Mouse (Mus musculus) embryonic facial prominence, embryonic 11.5 days (tissue): ENCODE results near the gene Slc7a5. TPM values are rescaled to one million over a fixed set of nuclear protein-coding genes. Genes with fewer than 3 reads are reported as not detected.
A peak's percentile ranks its signal among the peaks of the same experiment; 100 is the strongest.

Source experiments
- ATAC-seq: fragments of 200-750 bp; cut with Nextera tagmentation; replicated peaks from 2 replicates; pipeline ENCODE4 v1.8.0; 2017; ENCODE audit warnings: low read depth; ENCODE audit not compliant: insufficient number of reproducible peaks, low FRiP score, low TSS enrichment
- DNase-seq: peaks from one replicate; pipeline ENCODE4 v3.0.0-alpha.2; 2015; ENCODE audit warnings: low spot score
- H3K27ac ChIP-seq: fragments of 300-500 bp; sonication (generic); replicated peaks from 2 replicates; pipeline ENCODE4 v1.5.1; 2014; ENCODE audit warnings: mild to moderate bottlenecking, low read depth, low read length, control low read depth
- H3K27me3 ChIP-seq: fragments of 300-500 bp; sonication (generic); 2 replicates; pipeline ENCODE4 v1.6.1; 2014; ENCODE audit warnings: mild to moderate bottlenecking, low read length, moderate library complexity, mixed read lengths; ENCODE audit not compliant: control insufficient read depth, insufficient read depth
- H3K36me3 ChIP-seq: fragments of 300-500 bp; sonication (generic); replicated peaks from 2 replicates; pipeline ENCODE4 v1.6.1; 2014; ENCODE audit warnings: low read depth, mild to moderate bottlenecking, low read length, moderate library complexity, mixed read lengths; ENCODE audit not compliant: control insufficient read depth, insufficient read depth
- H3K4me1 ChIP-seq: fragments of 300-500 bp; sonication (generic); 2 replicates; pipeline ENCODE4 v1.6.1; 2014; ENCODE audit warnings: low read length, mixed read lengths; ENCODE audit not compliant: control insufficient read depth, insufficient read depth
- H3K4me2 ChIP-seq: fragments of 300-500 bp; sonication (generic); 2 replicates; pipeline ENCODE4 v1.6.1; 2014; ENCODE audit warnings: low read depth, mild to moderate bottlenecking, control low read depth, low read length, moderate library complexity
- H3K4me3 ChIP-seq: fragments of 300-500 bp; sonication (generic); 2 replicates; pipeline ENCODE4 v1.5.1; 2014; ENCODE audit warnings: low read depth, low read length, control low read depth
- H3K9ac ChIP-seq: fragments of 300-500 bp; sonication (generic); replicated peaks from 2 replicates; pipeline ENCODE4 v1.6.1; 2014; ENCODE audit warnings: mild to moderate bottlenecking, control low read depth, low read length
- H3K9me3 ChIP-seq: fragments of 300-500 bp; sonication (generic); replicated peaks from 2 replicates; pipeline ENCODE4 v1.6.1; 2016; ENCODE audit warnings: mild to moderate bottlenecking, low read length, inconsistent platforms, mixed read lengths; ENCODE audit not compliant: control insufficient read depth
- WGBS: fragments of 180-500 bp; shearing (Covaris S2); extraction: QIAGEN DNeasy Blood & Tissue Kit; methylation state at CpG from one replicate; pipeline ENCODE4 v1.1.7; 2014; 5-methylcytosine and 5-hydroxymethylcytosine counted together
- polyA plus RNA-seq: library from polyadenylated mRNA; unstranded; fragments of >200 nt; fragmentation: Nextera tagmentation; extraction: Ambion mirVana; gene quantifications from 2 replicates; pipeline ENCODE4 v1.2.1, GENCODE M21; 2014

Slc7a5 gene
- polyA plus RNA-seq, 1 experiment from 2014 or later: 17.7 TPM

- Histone ChIP-seq H3K27me3 (no peaks in the 10 kb centered on the region), H3K9me3 (no peaks in the 10 kb centered on the region), H3K36me3 (no peaks in the 10 kb centered on the region), H3K4me2 (no peak overlapping the region), H3K4me1 (no peaks in the 10 kb centered on the region), H3K4me3 (no peak overlapping the region), H3K9ac (no peak overlapping the region), H3K27ac (no peak overlapping the region)
- WGBS: 30% methylated on average over 2 of the region's 2 CpGs
- ATAC-seq (no peak), DNase-seq (no peak)
Observed at GRCm38 (mm10) chr8:121857747-121858146, 49.7 kb downstream of the Slc7a5 start.

GRCm38 (mm10) chr8:121857331-121857730, 50.2 kb downstream of the Slc7a5 start:
- 55% methylated on average over 9 of the region's 9 CpGs for WGBS
- Histone ChIP-seq H3K4me1 (no peaks in the 10 kb centered on the region), H3K27ac (no peak overlapping the region)

DNA sequence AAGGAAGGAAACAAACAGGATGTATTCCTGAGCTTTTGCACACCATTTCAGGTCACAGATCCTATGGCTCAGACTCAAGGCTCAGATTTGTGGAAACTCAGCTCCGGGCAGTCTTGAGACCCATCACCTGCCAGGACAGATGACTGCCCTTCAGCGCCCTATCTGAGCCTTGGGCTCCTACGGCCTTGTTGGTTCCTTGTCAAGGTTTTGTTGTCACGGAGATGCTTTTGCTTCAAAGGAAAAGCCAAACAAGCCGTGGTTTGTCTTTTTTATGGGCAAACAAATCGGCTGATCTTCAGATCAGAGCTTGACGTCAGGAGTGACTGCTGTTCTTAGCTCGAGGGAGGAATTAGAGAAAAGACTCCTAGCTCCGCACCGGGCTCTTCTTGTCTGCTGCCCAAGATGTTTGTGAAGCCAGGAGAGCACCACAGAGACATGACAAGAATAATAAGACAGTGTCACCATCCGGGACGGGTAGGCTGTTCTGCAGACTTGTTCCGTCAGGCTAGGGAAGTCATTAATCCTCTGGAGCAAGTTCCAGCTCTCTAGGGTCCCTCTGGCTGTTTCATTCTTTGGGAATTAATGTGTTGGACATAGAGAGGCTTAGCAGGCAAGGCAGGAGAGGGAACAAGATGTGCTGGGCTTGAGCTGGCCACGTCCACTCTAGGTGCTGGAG, 51.3 kb downstream of the Slc7a5 start:
- Histone ChIP-seq H3K9me3 (no peaks in the 10 kb centered on the region), H3K4me1 (no peaks in the 10 kb centered on the region), H3K27me3 (no peaks in the 10 kb centered on the region), H3K36me3 (no peaks in the 10 kb centered on the region), H3K4me3 (no peak overlapping the region), H3K27ac (no peak overlapping the region), H3K9ac (no peak overlapping the region), H3K4me2 (no peak overlapping the region)
- WGBS: 85% methylated on average over 14 of the region's 14 CpGs
- no peak for ATAC-seq
- no peak for DNase-seq

More at GRCm38 (mm10) chr8:121857331-121857730, 50.2 kb downstream of the Slc7a5 start:
- ATAC-seq: no peak
- H3K9ac ChIP-seq: no peak overlapping the region
- no peak for DNase-seq
- H3K4me3 ChIP-seq: no peak overlapping the region
- H3K36me3 ChIP-seq: no peaks in the 10 kb centered on the region
- no peaks in the 10 kb centered on the region for H3K27me3 ChIP-seq
- no peak overlapping the region for H3K4me2 ChIP-seq
- H3K9me3 ChIP-seq: no peaks in the 10 kb centered on the region

- Histone ChIP-seq H3K4me1 (no peaks in the 10 kb centered on the region), H3K9ac (no peak overlapping the region), H3K4me3 (no peak overlapping the region), H3K27ac (no peak overlapping the region), H3K27me3 (no peaks in the 10 kb centered on the region), H3K9me3 (no peaks in the 10 kb centered on the region), H3K36me3 (no peaks in the 10 kb centered on the region), H3K4me2 (no peak overlapping the region)
- no peak for ATAC-seq
- no peak for DNase-seq
- WGBS: 85% methylated on average over 2 of the region's 2 CpGs
Observed at GRCm38 (mm10) chr8:121853586-121853985, 53.9 kb downstream of the Slc7a5 start.

DNA sequence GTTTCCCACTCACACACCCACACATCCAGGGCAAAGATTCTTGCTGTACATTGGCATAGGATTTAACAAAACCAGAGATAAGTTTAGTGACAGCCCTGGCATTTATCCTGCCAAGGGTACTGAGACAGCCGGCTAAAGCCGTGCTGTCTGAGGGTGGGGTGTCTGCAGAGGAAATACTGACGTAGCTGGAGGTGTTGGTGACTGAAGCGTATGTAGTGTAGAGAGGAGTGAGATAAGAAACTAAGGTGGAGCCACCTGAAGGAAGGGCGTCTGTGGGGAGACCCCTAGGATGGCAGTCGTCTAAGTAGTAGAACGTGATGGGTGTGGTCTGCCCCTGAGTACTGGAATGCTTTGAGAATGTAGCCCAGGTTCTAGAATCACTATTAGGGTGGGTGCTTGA, 55.0 kb downstream of the Slc7a5 start:
- Histone ChIP-seq H3K4me2 (no peak overlapping the region), H3K4me3 (no peak overlapping the region), H3K4me1 (no peaks in the 10 kb centered on the region), H3K9me3 (no peaks in the 10 kb centered on the region), H3K9ac (no peak overlapping the region), H3K36me3 (no peaks in the 10 kb centered on the region), H3K27ac (no peak overlapping the region), H3K27me3 (no peaks in the 10 kb centered on the region)
- WGBS: 61% methylated on average over 7 of the region's 7 CpGs
- DNase-seq (no peak), ATAC-seq (no peak)

- DNase-seq (no peak), ATAC-seq (no peak)
- H3K9me3 ChIP-seq: no peaks in the 10 kb centered on the region
- no peak overlapping the region for H3K4me2 ChIP-seq
- H3K4me3 ChIP-seq: no peak overlapping the region
- no peak overlapping the region for H3K27ac ChIP-seq
- H3K9ac ChIP-seq: no peak overlapping the region
- no peaks in the 10 kb centered on the region for H3K27me3 ChIP-seq
- WGBS: 45% methylated on average over 7 of the region's 7 CpGs
- no peaks in the 10 kb centered on the region for H3K4me1 ChIP-seq
- H3K36me3 ChIP-seq: no peaks in the 10 kb centered on the region
Observed at GRCm38 (mm10) chr8:121851716-121852115, 55.8 kb downstream of the Slc7a5 start.

DNA sequence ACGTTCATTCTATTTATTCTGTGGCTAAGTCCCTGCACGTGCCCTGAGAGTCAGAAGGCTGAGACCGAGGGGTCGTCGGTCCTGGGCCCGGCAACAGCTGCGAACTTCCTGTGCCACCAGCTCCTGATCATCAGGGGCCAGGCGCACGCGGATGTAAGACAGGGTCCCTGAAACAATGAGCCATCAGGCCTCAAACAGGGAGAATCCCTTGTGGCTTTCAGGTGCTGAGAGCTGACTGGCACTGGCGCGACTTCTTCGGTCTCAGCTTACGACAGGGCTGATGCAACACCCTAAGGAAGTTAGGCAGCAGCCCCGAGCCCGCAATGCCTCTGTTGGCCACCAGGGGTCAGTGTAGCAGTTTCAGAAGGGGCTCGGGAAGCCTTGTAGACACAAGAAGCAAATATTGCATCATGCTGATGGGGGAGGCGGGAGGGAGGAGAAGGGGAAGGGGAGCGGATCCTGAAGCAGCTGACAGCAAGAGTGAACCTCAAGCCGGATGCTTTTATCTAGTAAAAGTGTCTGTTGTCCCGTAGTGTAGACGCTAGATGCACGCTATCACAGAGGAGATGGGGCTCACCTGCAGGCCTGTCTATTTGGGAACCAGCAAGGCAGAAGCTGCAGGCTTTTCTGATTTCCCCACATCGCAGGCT, 56.5 kb downstream of the Slc7a5 start:
- Histone ChIP-seq H3K9me3 (no peaks in the 10 kb centered on the region), H3K36me3 (no peaks in the 10 kb centered on the region), H3K27ac (no peak overlapping the region), H3K4me1 (no peaks in the 10 kb centered on the region), H3K4me2 (peak overlapping the region; percentile 46), H3K27me3 (no peaks in the 10 kb centered on the region), H3K9ac (peak overlapping the region; percentile 55), H3K4me3 (peak overlapping the region; percentile 21)
- peak; percentile 99 for DNase-seq
- ATAC-seq: peak; percentile 86
- WGBS: 3% methylated on average over 24 of the region's 24 CpGs

GRCm38 (mm10) chr8:121850436-121850820, 57.1 kb downstream of the Slc7a5 start:
- peak overlapping the region; percentile 55 for H3K9ac ChIP-seq
- DNase-seq: no peak
- H3K36me3 ChIP-seq: no peaks in the 10 kb centered on the region
- no peak for ATAC-seq
- H3K4me2 ChIP-seq: peak overlapping the region; percentile 46
- no peaks in the 10 kb centered on the region for H3K4me1 ChIP-seq
- H3K9me3 ChIP-seq: no peaks in the 10 kb centered on the region
- H3K27ac ChIP-seq: no peak overlapping the region
- 38% methylated on average over 12 of the region's 12 CpGs for WGBS
- no peak overlapping the region for H3K4me3 ChIP-seq
- H3K27me3 ChIP-seq: no peaks in the 10 kb centered on the region
